Mouse (Mus musculus) retina, adult 2 months (tissue): ENCODE data around the gene Disc1.

ENCODE experiments used
- DNase-seq: peaks from one replicate; pipeline ENCODE4 v3.0.0-alpha.2; 2012; ENCODE audit warnings: low read depth, low spot score

Gene Disc1

DNA sequence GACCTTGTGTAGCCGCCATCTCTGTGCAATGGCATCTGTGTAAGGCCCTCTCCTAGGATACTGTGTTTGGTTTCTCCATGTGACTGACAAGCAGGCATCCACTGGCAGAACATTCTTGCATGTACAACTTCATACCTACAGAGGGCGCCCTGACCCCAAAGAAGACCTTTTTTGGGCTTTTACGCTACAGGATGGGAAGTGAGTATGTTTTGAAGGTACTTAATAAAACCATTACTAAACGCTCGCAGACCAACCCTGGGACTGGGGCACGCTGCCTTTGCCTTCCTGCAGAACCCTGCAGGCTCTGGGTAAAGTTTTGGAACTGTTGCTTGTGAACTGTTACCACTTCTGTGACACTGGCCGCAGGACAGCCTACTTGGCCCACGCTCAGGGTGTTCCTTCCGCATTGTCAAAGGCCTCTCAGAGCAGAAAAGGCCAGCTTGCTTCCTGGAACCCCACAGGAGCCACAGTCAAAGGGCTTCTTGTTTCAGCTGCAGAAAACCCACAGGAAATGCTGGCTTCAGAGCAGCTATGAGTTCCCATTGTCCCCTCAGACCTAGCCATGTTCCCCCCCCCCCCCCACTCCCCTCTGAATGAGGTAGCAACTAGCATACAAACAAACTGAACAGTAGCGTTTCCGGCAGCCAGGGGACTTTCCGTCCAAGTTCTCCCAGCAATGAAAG, 13.1 kb downstream of the Disc1 start:
- DNase-seq: no peak

DNA sequence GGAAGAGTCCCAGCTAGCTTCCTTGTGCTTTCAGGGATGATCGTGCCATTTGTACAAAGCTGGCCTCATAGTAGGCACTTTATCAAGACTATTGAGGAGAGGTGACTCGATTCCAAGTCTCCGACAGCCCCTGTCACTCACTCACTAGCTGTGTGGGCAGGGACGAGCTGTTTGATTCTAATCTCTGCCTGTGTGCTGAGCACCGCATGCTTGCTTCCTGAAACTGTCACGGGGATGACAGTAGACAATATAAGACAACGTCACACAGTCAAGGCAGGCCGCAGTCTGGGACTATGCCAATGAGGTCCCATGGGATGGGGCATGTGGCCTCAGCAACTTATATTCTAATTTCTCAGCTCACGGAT, 13.6 kb downstream of the Disc1 start:
- no peak for DNase-seq

DNA sequence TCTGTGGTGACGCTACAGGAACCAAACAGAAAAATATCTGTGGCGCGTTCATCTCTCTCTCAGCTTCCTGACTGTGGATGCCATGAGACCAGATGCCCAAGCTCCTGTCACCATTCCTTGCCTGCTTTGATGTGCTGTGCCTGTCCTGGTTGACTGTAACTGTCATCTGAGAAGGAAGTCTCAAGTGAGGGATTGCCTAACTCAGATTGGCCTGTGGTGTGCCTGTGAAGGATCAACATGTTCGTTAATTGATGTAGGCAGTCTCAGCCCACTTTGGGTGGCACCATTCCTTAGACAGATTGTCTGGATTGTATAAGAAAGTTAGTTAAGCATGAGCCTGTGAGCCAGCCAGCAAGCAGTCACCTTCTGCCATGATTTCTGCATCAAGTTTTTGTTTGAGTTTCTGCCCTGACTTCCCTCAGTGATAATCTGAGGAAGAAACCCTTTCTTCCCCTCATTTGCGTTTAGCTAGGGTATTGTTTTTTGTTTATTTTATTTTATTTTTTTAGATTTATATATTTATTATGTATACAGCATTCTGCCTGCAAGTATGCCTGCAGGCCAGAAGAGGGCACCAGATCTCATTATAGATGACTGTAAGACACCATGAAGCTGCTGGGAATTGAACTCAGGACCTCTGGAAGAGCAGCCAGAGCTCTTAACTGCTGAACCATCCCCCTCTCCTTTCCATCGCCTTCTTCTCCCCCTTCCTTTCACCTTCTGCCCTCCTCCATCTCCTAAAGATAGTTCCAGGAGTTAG, 14.3 kb downstream of the Disc1 start:
- DNase-seq: no peak

DNA sequence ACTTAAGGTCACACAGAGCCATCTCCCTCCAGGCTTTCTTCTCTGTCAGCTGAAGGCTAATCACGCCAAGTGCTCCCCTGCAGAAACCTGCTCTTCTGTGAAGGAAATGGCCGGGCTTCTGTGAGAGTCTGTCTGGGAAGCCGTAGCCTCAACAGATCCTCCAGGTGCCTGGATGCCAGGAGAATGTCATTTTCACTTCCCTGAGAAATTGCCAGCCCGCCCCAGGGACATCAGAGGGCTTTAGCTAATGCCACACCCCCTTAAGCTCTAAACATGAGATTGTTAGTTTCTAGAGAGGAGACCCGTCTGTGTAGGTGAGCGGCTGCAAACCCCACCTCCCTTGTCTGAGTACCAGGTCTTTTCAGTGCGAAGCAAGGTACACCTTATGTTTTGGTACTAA, 15.3 kb downstream of the Disc1 start:
- DNase-seq: no peak

DNA sequence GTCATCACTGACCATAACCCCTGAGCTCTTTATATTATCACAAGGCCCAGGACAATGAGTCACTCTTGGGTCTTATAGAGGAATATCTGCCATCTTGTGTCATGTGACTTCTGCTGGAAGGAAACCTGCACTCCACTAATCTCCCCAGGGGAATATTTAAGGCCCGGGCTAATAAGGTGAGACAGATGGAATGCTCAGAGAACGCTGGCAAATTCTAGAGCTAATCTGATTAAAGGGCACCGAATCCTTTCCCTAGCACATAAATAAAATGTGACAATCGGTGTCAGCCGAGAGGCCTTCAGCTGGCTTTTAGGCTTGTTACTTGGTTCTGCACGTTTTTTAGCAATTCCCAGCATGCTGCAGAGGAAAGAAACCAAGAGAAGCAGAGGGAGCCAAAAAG, 15.7 kb downstream of the Disc1 start:
- DNase-seq: peak; percentile 69

DNA sequence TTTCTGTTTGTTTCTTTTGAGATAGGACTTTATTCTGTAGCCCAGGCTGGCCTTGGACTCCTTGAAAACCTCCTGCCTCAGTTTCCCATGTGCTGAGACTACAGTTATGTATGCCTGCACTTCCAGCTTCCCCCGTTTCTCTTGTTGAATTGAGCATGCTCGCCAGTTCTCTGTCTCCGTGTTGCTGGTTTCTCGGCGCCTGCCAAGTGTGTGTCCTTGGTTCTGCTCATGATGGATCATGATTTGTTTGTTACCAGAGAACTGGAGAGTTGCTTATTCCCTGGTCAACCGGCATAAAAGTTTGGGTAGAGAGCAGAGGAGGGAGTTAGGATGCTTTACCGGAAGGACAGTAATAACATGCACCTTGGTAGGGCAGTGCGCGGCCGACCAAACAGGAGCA, 20.1 kb downstream of the Disc1 start:
- no peak for DNase-seq

DNA sequence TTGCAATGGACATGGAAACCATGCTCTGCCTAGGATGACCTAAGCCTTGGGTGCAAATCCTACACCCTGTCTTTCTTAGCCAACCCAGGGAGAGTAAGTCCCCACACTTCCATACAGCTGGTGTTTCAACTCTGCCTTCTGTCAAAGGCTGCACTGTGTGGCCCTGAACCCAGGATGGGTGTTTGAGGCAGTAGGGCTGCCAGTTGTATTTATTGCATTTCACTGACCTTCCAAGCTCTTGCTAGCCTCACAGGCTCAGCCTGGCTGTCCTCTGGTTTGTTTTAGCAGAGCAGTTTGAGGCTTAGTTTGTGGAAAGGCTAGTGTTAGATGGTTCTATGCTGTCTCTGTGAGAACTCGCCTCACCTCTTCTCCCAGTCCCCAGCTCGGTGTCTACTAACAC, 20.6 kb downstream of the Disc1 start:
- DNase-seq: no peak

DNA sequence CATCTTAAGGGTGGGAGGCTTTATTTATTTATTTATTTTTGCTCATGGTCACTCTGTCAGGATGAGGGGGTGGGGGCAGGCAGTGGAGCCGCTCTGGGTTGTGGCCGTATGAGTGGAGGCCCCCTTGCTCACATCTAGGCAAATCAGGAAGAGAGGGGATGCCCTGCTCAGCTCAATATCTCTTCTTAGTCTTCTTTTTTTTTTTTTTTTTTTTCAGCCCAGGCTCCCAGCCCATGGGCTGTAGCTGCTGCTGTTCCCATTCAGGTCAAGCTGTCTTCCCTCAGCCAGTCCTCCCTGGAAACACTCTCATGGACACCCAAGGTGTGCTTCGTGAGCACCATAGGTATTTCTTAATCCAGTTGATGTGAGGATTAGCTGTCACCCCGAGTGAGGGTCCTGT, 21.4 kb downstream of the Disc1 start:
- no peak for DNase-seq

DNA sequence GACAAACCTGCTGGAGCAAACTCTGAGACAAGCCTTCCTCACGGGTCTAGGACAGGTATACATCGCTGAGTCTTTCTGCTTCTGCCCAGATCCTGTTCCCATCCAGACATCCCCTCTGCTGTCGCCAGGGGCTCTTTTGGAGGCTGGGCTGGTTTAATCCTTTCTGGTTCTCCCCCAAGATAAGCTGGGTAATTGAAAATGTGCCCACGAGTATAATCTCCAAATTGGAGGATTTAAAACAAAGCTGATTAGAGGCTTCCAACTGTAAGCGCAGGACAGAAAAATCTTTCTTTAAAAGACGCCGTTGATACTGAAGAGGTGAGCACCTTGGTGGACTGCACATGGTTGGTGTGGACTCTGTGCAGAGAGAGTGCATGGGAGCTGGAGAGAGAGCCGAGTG, 23.3 kb downstream of the Disc1 start:
- peak; percentile 54 for DNase-seq

DNA sequence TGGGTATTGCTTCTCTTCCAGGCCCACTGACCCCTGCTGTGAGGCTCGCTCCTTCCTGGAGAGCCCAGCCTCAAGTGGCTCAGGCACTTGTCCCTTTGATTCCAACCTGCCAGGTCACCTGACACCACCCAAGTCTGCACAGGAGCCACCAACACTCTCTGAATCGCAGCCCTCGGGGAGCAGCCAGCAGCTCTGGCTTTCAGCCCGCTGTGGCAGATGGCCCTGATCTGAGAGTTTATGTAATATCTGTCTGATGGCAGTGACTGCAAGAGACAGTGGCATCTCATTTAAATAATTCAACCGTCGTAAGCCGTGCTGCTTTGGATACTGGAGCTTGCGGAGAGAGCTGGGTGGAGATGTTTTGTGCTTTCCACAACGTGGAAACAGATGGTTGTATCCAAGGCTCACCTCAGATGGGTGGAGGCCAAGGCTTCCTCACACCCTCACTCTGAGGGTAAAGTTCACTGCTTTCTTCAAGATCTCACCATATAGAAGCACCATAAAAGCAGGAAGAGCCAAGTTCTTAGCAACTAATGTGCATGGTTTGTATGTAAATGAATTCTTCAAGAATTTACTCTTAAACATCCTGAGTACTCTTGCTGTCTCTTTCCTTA, 24.9 kb downstream of the Disc1 start:
- no peak for DNase-seq

DNA sequence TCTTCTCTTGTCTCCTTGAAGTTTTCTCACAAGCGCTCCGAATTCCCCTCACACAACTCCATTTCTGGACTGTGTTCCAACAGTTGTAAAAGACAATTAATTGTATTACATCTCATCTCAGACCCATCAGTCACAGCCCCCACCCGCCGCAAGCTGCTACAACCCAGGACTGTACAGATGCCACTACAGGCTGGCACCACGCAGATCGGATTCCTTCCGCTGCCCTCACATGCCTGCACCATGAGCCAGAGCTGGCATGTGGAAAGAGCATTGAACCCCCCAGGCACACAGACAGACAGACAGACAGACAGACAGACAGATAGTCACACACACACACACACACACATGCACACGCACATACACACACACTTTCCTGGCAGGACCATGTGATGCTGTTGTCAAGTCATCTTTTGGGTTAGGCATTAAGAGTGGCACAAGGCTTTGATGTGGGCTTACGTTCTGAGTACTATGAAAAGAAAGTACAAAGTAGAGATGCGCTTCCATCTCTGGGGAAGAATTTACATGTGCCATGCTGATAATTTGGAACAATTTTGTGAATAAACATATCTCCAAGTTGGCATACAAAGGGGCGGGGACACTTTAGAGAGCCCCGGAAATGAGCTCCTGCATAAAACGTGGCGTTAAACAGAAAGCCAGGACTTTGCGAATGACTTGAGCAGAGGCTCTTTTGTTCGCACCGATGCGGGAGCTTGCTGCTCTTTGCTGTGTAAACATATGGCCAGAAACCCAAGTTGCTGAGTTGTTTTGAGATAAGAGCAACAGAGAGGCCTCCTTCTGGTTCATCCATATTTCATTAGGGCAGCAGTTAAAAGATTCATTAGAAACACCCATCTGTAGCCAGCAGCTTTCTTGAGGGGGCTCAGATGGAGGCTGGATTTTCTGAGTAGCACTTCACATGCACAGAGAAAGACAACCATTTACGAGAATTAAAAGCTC, 26.7 kb downstream of the Disc1 start:
- DNase-seq: no peak

DNA sequence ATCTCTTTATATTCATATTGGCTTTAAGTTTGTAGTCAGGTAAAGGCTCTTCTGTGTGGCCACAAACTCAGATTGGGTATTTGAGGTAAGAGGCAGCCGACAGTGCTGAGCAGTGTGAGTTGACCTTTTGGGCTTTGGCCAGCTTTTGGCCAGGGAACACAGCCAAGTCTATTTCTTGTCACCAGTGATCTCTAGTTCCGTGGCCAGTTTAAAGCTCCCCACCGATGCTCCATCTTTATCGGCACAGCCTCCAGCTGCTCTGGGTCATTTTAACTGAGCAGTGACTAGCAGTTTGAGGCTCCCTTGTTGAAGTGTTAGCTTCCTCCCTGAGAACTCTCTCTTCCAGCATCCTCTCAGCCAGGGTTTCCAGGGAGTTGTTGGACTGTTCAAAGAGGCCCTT, 29.8 kb downstream of the Disc1 start:
- no peak for DNase-seq

DNA sequence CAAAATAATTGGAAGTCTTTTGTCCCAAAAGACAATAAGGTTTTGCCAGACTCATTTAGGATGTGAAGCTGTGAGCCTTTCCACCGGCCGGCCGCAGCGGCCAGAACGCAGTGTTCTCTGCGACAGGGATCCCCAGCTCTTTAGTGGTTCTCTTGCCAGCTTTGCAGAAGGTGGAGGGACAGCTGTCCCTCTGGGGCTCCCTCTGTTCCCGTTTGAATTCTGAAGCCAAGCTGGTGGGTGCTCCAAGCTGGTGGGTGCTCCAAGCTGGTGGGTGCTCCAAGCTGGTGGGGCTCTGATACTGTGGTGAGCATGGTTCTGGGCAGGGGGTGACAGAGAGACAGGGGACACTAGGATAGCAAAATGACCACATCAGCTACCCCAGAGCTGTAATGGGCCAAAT, 30.5 kb downstream of the Disc1 start:
- DNase-seq: no peak

DNA sequence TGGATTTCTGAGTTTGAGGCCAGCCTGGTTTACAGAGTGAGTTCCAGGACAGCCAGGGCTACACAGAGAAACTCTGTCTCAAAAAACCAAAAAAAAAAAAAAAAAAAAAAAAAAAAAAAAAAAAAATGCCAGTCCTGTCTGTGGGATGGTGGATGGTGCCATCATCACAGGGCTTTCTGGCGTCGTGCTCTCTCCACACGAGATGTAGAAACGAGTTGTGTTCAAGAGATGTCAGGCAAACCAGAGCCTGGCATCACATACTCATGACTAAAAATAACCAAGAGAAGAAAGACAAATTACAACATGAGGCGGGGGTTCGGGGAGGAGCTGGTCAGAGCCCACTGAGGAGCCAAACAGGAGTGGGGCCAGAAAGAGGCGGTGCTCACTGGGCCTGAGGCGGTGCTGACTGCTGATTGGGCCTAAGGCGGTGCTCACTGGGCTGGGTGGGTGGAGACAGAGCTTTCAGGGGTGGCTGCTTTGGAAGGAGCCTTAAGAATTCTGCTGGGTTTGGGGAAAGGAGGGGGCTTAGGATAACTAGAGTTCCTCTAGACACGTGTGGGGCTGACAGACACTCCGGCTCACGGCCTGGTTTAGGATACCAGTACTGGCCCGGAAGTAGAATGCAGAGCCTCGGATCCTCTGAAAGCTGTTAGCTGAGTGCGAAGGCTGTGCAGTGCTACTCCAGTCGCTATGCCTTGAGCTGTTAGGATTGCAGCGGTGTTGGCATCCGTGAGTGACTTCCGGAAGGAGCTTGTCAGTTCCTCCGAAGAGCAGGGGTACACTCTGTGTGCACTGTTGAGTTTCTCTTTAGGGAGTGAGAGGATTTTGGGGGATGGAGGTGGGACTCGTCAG, 37.1 kb downstream of the Disc1 start:
- no peak for DNase-seq

DNA sequence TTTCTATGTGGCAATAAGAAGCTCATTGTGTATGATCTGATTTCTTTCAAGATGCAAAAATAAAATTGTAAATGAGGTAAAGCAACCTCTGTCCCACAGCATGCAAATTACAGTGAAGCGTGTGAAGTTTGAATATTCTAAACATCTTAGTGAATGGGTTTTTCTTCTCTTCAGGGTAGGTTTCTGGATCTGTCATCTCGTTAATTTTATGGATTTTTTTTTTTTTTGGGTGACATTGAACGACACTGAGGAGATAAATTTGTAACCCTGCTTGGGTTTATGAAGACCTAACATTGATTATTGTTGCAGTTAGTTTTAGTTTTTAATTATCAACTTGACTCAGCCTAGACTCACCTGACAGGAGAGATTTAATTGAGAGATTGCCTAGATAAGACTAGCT, 43.1 kb downstream of the Disc1 start:
- no peak for DNase-seq

DNA sequence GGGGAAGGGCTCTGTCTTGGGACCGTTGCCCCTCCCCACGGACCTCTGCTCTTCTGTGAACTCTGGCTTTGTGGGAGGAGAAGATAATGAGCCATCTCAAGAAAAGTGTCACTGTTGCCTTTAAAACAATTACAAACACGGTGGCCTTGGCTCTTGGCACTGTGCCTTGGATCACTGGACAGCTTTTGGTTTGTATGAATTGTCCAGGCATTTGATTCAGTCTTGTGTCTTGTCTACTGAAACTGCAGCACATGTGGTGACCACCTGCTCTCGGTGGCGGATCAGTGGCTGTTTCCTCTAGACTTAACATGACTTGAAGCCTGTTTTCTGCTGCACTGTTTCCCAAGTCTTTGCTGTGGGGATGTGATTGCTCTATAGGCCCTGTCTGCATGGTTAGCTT, 44.1 kb downstream of the Disc1 start:
- no peak for DNase-seq

DNA sequence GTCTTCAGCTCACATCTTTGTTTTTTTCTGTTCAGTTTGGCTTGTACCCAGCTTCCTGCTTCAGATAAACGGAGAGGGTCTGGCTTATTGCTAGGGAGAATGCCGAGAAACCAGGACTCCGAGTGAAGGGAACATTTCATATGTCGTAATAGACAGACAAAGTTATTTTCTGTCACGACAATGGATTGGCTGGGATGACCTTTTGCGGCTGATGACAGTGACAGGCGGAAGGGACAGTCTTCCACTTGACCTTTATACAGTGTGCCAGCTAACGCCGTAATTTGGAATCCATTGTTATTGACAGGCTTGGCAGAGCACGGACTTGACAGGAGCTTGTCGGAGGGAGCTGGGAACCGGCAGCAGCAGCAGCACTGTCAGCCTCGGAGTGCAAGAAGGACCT, 48.3 kb downstream of the Disc1 start:
- no peak for DNase-seq

DNA sequence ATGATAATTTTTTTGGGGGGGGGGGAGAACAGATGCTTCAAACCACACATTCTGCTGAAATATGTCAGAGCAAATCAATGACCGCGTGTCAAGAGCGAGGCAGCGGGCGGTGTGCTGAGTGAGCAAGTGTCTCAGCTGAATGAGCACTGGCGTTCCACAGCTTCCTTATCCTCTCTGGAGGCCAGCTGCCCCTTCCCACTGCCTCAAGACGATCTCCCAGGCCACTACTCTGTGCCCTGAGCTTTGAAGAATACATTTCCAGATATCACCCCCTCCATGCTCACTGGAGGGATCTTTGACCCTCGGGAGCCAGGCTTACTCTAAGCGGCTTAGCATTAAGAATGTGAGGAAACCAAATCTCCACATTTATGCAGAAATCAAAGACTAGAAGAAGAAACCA, 59.2 kb downstream of the Disc1 start:
- no peak for DNase-seq

DNA sequence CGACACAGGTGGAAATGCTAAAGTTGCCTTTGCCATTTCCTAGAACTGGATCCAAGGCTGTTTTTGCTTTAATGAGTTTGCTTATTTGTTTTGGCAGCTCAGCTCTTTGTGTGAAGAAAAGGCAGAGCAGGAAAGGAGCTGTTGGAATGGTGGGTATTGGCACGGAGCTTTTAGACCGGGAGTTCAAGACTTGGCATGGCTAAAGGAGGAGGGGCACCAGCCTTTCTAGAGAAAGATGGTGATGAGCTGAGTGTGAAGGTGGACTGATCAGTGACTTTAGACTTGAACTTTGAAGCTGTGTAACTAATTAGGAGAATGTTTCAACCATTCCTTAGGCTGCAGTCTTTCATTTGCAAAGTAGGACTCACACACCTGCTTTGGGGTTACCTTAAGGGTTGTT, 59.8 kb downstream of the Disc1 start:
- no peak for DNase-seq

DNA sequence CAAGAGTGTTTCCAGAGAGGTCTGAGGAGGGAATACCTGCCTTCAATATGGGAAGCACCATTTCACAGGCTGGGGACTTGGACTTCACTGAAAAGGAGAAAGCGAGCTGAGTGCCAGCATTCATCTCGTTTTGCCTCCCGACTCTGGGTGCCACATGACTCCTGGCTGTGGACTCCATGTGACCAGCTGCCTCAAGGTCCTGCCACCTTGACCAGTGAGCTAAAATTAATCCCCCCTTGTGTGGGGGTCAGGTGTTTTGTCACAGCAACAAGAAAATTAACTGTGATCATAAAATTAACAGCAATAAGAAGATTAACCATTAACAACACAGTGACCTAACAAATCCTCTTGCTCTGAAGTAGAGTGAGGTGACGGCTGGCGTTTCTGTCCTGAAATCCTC, 61.3 kb downstream of the Disc1 start:
- no peak for DNase-seq

DNA sequence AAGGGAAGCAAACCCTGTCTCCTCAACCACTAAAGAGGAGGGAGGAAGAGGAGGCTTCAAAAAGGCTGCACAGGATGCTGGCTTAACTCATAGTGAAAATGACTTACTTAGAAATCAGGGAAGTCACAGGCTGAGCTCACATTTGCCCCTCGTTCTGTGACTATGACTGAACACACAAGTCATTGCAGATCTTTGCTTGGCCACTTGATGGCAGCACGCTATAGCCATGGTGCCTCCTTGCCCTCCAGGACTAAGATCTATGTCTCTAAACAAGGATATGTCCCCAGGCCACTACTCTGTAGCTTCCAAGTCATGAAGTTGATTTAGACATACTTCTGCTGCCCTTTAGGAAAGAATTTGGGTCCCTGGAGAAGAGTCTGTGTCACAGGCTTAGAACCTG, 62.6 kb downstream of the Disc1 start:
- no peak for DNase-seq
